Mouse (Mus musculus): ENCODE data around the gene Mepe.

The Mepe gene

GRCm38 (mm10) chr5:104380574-104380973, 55.4 kb downstream of the Mepe start:
- Histone ChIP-seq H3K36me3 (ENCODE audit: insufficient read depth, low read length) (no peaks in the 10 kb centered on the region), H3K4me3 (replicated peaks; ENCODE audit: low read length) (no peak overlapping the region), H3K9me3 (ENCODE audit: low read length) (no peaks in the 10 kb centered on the region), H3K4me1 (replicated peaks; ENCODE audit: low read depth, low read length) (peaks cover 13% of the 10 kb centered on the region), H3K27me3 (ENCODE audit: insufficient read depth, low read length) (peaks cover 3% of the 10 kb centered on the region; the same call in 1 of the 2 replicates)
- no peak for TF ChIP-seq NANOG (IDR thresholded peaks at IDR 0.05; ENCODE audit: borderline replicate concordance, low read length)
- TF ChIP-seq CTCF (conservative IDR thresholded peaks at IDR 0.05; ENCODE audit: low read length), result no peak
- TF ChIP-seq POU5F1 (IDR thresholded peaks at IDR 0.05; ENCODE audit: borderline replicate concordance, low read length), result no peak

GRCm38 (mm10) chr5:104381671-104382070, 56.5 kb downstream of the Mepe start:
- Histone ChIP-seq H3K4me1 (replicated peaks; ENCODE audit: low read depth, low read length) (peaks cover 18% of the 10 kb centered on the region), H3K27me3 (ENCODE audit: insufficient read depth, low read length) (peaks cover 3% of the 10 kb centered on the region; the same call in 1 of the 2 replicates), H3K9me3 (ENCODE audit: low read length) (no peaks in the 10 kb centered on the region), H3K36me3 (ENCODE audit: insufficient read depth, low read length) (no peaks in the 10 kb centered on the region), H3K4me3 (replicated peaks; ENCODE audit: low read length) (no peak overlapping the region)
- TF ChIP-seq CTCF (conservative IDR thresholded peaks at IDR 0.05; ENCODE audit: low read length), result no peak
- no peak for TF ChIP-seq POU5F1 (IDR thresholded peaks at IDR 0.05; ENCODE audit: borderline replicate concordance, low read length)
- TF ChIP-seq NANOG (IDR thresholded peaks at IDR 0.05; ENCODE audit: borderline replicate concordance, low read length), result no peak

- peaks cover 3% of the 10 kb centered on the region; the same call in 1 of the 2 replicates for H3K27me3 ChIP-seq (ENCODE audit: insufficient read depth, low read length)
- H3K4me1 ChIP-seq (replicated peaks; ENCODE audit: low read depth, low read length), result peaks cover 18% of the 10 kb centered on the region
- no peaks in the 10 kb centered on the region for H3K36me3 ChIP-seq (ENCODE audit: insufficient read depth, low read length)
- H3K9me3 ChIP-seq (ENCODE audit: low read length), result no peaks in the 10 kb centered on the region
- H3K4me3 ChIP-seq (replicated peaks; ENCODE audit: low read length), result no peak overlapping the region
- TF ChIP-seq NANOG (IDR thresholded peaks at IDR 0.05; ENCODE audit: borderline replicate concordance, low read length) (no peak), POU5F1 (IDR thresholded peaks at IDR 0.05; ENCODE audit: borderline replicate concordance, low read length) (no peak), CTCF (conservative IDR thresholded peaks at IDR 0.05; ENCODE audit: low read length) (no peak)
Measured at GRCm38 (mm10) chr5:104384540-104384939, 59.4 kb downstream of the Mepe start.

- peaks cover 18% of the 10 kb centered on the region for H3K4me1 ChIP-seq (replicated peaks; ENCODE audit: low read depth, low read length)
- peaks cover 3% of the 10 kb centered on the region; the same call in 1 of the 2 replicates for H3K27me3 ChIP-seq (ENCODE audit: insufficient read depth, low read length)
- no peak for TF ChIP-seq POU5F1 (IDR thresholded peaks at IDR 0.05; ENCODE audit: borderline replicate concordance, low read length)
- no peak for TF ChIP-seq NANOG (IDR thresholded peaks at IDR 0.05; ENCODE audit: borderline replicate concordance, low read length)
- H3K36me3 ChIP-seq (ENCODE audit: insufficient read depth, low read length), result no peaks in the 10 kb centered on the region
- no peaks in the 10 kb centered on the region for H3K9me3 ChIP-seq (ENCODE audit: low read length)
- H3K4me3 ChIP-seq (replicated peaks; ENCODE audit: low read length), result no peak overlapping the region
Measured at GRCm38 (mm10) chr5:104385521-104385920, 60.4 kb downstream of the Mepe start.

- Histone ChIP-seq H3K9me3 (ENCODE audit: low read length) (no peaks in the 10 kb centered on the region), H3K4me1 (replicated peaks; ENCODE audit: low read depth, low read length) (peaks cover 11% of the 10 kb centered on the region), H3K4me3 (replicated peaks; ENCODE audit: low read length) (no peak overlapping the region), H3K36me3 (ENCODE audit: insufficient read depth, low read length) (no peaks in the 10 kb centered on the region), H3K27me3 (ENCODE audit: insufficient read depth, low read length) (peaks cover 3% of the 10 kb centered on the region; the same call in 1 of the 2 replicates)
- TF ChIP-seq CTCF (conservative IDR thresholded peaks at IDR 0.05; ENCODE audit: low read length) (no peak), POU5F1 (IDR thresholded peaks at IDR 0.05; ENCODE audit: borderline replicate concordance, low read length) (no peak), NANOG (IDR thresholded peaks at IDR 0.05; ENCODE audit: borderline replicate concordance, low read length) (no peak)
Measured at GRCm38 (mm10) chr5:104386908-104387307, 61.8 kb downstream of the Mepe start.

All from E14TG2a.4 (cell line).